22 mouse cellular contexts compared by ENCODE assay signal in the genomic region with DNA sequence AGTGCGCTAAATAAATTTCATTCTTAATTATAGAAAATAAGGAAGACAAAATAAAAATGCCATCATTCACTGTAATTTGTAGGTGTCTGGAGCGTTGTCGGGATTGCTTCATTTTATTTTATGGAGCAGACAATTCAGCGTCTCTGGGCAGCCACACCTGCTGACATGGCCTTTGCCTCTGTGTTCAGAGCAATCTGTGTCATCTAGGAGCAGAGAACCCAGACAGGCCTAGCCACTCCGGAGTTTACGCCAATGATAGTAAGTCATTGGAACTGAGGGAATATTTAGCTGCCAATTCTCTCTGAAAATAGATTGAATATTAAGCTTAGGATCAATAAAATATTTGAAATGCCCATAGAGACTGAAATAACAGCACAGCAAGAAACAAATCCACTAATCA.
DNase-seq lines count a peak whose midpoint lies in the region; ATAC-seq and TF ChIP-seq lines count a peak whose summit lies in the region.
"Had no signal": no experiment of that assay in that cellular context is flagged by ENCODE, and none has a peak within 500 bp of the region (broad histone marks: within the 10 kb centered on the region; RNA-seq: fewer than 3 reads in every experiment).

No protein-coding gene starts in this region.

- H3K4me1 ChIP-seq in heart, adult 2 months (ENCODE audit: control insufficient read depth, insufficient read depth, low read length), result no peaks in the 10 kb centered on the region
- H3K4me1 ChIP-seq in intestine, postnatal 0 days (replicated peaks; ENCODE audit: control insufficient read depth, insufficient read depth, low read length), result no peaks in the 10 kb centered on the region
- peaks cover 8% of the 10 kb centered on the region; the same call in 1 of the 2 replicates for H3K4me1 ChIP-seq in neural tube, embryonic 15.5 days
- H3K4me1 ChIP-seq: embryonic facial prominence, embryonic 12.5 days; forebrain, embryonic 12.5 days; heart, embryonic 12.5 days; hindbrain, embryonic 10.5 days had no signal

- TF ChIP-seq EP300 in heart, adult 2 months (IDR thresholded peaks at IDR 0.05; ENCODE audit: insufficient read depth, low read depth, low read length), result no peak

- peak; percentile 54 for ATAC-seq in intestine, postnatal 0 days
- ATAC-seq in neural tube, embryonic 15.5 days (ENCODE audit: low FRiP score), result no peak; the same call in 1 of the 2 replicates
- ATAC-seq: CD4-positive, CD25-positive, alpha-beta regulatory T cell, adult 4 months; forebrain, postnatal 0 days; hindbrain, embryonic 16.5 days; inflammation-experienced regulatory T-cells, adult 6 months had no signal

- no peak for TF ChIP-seq CTCF in heart, adult 2 months (IDR thresholded peaks at IDR 0.05)
- no peak for TF ChIP-seq CTCF in intestine, postnatal 0 days (IDR thresholded peaks at IDR 0.05; ENCODE audit: low read depth)

- no peak for TF ChIP-seq POLR2A in heart, adult 2 months (IDR thresholded peaks at IDR 0.05; ENCODE audit: insufficient read depth, low read depth, low read length)

- peak; percentile 34 for DNase-seq in heart, adult 11 months
- DNase-seq in heart, adult 2 months, result no peak
- DNase-seq in fat pad, adult 2 months (ENCODE audit: extremely low read depth, low read depth, low spot score), result peak; percentile 14
- no peak for DNase-seq in kidney, postnatal 10 days
- no peak for DNase-seq in layer of hippocampus, postnatal 10 days (ENCODE audit: low spot score in 2 of 2)
- DNase-seq: adrenal gland, adult 8-10 months; adrenal gland, postnatal 36 days; B cell, adult 2 months; cerebellum, adult 8-10 months; cerebellum, postnatal 14 days; forebrain, postnatal 0 days; gastrocnemius, postnatal 36 days had no signal

- WGBS in heart, adult 2 months, result 89% methylated on average over 6 of the region's 6 CpGs
- WGBS in intestine, postnatal 0 days, result 40% methylated on average over 6 of the region's 6 CpGs
- WGBS in neural tube, embryonic 15.5 days, result 16% methylated on average over 6 of the region's 6 CpGs

- no peak overlapping the region for H3K4me2 ChIP-seq in intestine, postnatal 0 days (replicated peaks; ENCODE audit: low read depth)
- H3K4me2 ChIP-seq in neural tube, embryonic 15.5 days, result no peak overlapping the region
- H3K4me2 ChIP-seq: embryonic facial prominence, embryonic 12.5 days; forebrain, embryonic 12.5 days; heart, embryonic 12.5 days had no signal

- no peak overlapping the region for H3K9ac ChIP-seq in heart, adult 2 months (ENCODE audit: low read depth, low read length)
- H3K9ac ChIP-seq in intestine, postnatal 0 days (ENCODE audit: low read depth, low read length), result no peak overlapping the region
- no peak overlapping the region for H3K9ac ChIP-seq in neural tube, embryonic 15.5 days (replicated peaks)
- H3K9ac ChIP-seq: embryonic facial prominence, embryonic 12.5 days; forebrain, embryonic 12.5 days; forebrain, postnatal 0 days; heart, embryonic 12.5 days had no signal

- intact Hi-C loops in heart, adult 2 months (cut with DNase I), result no loop called here

- no peaks in the 10 kb centered on the region for H3K9me3 ChIP-seq in intestine, postnatal 0 days (ENCODE audit: control insufficient read depth)
- H3K9me3 ChIP-seq in neural tube, embryonic 15.5 days (replicated peaks), result no peaks in the 10 kb centered on the region
- H3K9me3 ChIP-seq: embryonic facial prominence, embryonic 12.5 days had no signal

- H3K27me3 ChIP-seq in heart, adult 2 months (ENCODE audit: control insufficient read depth, insufficient read depth, low read length), result no peaks in the 10 kb centered on the region
- no peaks in the 10 kb centered on the region for H3K27me3 ChIP-seq in intestine, postnatal 0 days (replicated peaks; ENCODE audit: control insufficient read depth, insufficient read depth, low read length)
- H3K27me3 ChIP-seq in neural tube, embryonic 15.5 days (replicated peaks), result no peaks in the 10 kb centered on the region
- H3K27me3 ChIP-seq: embryonic facial prominence, embryonic 12.5 days; heart, embryonic 12.5 days had no signal

- no peak overlapping the region for H3K4me3 ChIP-seq in heart, adult 2 months
- no peak overlapping the region for H3K4me3 ChIP-seq in intestine, postnatal 0 days (ENCODE audit: low read depth, low read length)
- H3K4me3 ChIP-seq in neural tube, embryonic 15.5 days (replicated peaks), result no peak overlapping the region
- H3K4me3 ChIP-seq: embryonic facial prominence, embryonic 12.5 days; forebrain, embryonic 12.5 days; heart, embryonic 12.5 days; hindbrain, embryonic 10.5 days had no signal

- no peak overlapping the region for H3K27ac ChIP-seq in heart, adult 2 months
- no peak overlapping the region for H3K27ac ChIP-seq in intestine, postnatal 0 days (ENCODE audit: low read depth, low read length)
- H3K27ac ChIP-seq in neural tube, embryonic 15.5 days (replicated peaks), result peak overlapping the region; percentile 33; the same call in 1 of the 2 replicates
- H3K27ac ChIP-seq: embryonic facial prominence, embryonic 12.5 days; hindbrain, embryonic 10.5 days had no signal

- no peaks in the 10 kb centered on the region for H3K36me3 ChIP-seq in heart, adult 2 months (ENCODE audit: control insufficient read depth, insufficient read depth, low read length)
- no peaks in the 10 kb centered on the region for H3K36me3 ChIP-seq in intestine, postnatal 0 days (ENCODE audit: control insufficient read depth, insufficient read depth)
- no peaks in the 10 kb centered on the region for H3K36me3 ChIP-seq in neural tube, embryonic 15.5 days
- H3K36me3 ChIP-seq: embryonic facial prominence, embryonic 12.5 days; forebrain, embryonic 12.5 days; G1E; hindbrain, embryonic 10.5 days had no signal

- H3K79me2 ChIP-seq in heart, adult 2 months (replicated peaks; ENCODE audit: control insufficient read depth, insufficient read depth, low read length), result no peaks in the 10 kb centered on the region

Comparison
In these comparisons a context has a peak if more than half of its experiments do, and no peak if none do; other contexts are left out.
1. DNase-seq: peak in heart, adult 11 months (single experiment) and fat pad, adult 2 months (single experiment); none in heart, adult 2 months (0 of 2), kidney, postnatal 10 days (single experiment) and layer of hippocampus, postnatal 10 days (0 of 2).